Mouse (Mus musculus): Measurements from ENCODE around the gene Tmbim4.

The Tmbim4 gene

DNA sequence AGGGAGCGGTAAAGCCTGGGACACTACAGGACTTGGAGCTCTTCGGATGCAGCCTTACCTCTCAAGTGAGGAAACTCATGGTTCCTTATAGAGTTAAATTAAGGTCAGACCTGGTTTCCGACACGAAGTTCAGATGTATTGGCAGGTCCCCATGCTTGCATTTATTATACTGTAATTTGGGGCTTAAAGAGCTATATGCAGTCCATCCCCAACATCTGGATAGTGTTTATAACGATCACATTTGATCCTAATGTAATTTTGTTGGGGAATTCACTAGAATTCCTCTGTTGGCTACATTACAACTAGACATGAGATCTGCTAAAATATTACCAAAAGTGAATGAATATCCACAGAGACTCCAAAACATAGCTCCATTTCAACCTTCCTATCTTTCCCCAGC is 44.3 kb downstream of the Tmbim4 start:
- no peak for DNase-seq (ENCODE audit: low read depth, low spot score)

DNA sequence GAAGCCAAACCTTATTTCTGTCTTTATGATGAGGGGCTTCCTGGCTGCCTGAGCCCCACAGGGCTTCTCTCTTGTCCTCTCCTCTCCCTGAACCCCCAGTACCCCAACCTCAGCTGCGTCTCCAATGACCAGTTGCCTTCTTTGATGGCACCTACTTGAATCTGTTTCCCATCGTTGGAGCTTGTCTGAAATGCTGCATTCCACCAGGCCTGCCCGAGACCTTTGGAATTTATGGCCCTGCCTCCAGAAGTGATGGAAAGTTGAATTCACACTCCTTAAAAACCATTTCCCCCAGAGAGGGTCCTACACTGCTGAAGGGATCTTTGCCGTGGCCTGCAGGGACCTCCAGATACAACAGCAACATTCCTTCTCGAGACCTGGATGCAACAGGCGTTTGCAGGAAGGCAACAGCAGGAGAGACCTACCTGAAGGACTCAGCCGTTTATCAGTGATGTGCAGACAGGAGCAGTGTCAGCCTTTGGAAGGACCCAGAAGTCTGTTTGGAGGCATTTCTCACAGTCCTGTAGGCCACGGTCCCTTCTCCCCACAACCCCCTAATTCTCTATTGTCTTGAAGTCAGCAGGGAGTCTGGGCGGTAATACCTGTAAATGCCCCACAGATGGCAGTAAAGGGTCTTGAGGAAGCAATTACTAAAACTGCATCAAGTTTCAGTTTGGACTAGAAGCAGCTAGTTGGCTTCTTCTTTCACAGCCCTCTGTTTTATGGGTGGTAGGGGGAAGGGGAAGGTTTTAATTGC is 45.8 kb downstream of the Tmbim4 start:
- peak; percentile 88 for DNase-seq (ENCODE audit: low read depth, low spot score)

DNA sequence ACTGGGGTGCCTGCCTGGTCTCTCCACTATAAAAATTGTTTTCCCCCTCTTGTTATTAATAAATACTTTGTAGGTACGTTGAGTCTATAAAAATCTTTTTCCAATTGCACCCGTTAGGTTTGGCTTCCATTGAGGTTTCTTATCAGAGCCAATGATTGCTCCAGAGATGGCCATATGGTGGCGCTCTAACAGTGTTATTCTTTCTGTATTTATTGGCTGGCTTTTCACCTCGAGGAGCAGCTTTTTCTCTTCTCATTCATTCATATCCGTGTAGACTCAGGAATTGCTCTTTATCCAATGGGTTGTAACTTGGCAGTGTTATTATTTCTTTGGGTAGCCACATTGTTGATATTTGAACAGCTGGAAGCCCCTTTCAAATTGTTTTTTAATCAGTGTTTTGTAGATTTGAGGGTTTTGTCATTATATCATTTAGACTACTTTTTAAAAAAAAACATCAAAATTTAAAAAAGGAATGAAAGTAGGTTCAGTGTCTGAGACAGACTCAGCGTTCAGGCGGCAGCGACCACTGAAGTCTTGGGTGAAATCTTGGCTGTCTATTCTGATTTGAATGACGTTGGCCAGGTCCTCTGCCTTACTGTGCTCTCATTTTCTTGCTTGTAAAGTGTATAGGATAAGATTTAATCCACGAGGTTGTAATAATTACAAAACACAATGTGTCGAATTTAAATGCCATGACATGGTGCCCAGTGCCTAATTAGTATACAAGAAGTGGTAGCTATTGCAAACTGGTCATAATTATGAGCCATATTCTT is 49.7 kb downstream of the Tmbim4 start:
- no peak for DNase-seq (ENCODE audit: low read depth, low spot score)

DNA sequence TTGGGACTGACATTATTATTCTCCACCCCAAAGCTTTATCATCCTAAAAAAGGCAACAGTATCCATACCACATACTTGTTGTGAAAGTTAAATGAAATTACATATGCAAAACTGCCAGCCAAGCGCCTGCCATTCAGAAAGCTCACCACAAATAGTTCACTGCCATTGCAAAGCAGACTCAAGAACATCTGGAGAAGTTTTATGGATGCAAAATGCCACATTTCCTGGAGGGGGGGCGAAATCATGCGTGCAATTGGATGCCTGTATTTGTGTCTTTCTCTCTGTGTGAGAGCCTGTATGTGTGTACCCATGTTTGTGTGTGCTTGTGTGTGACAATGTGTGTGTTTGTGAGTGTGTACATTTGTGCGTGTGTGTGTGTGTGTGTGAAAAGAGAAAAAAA is 50.4 kb downstream of the Tmbim4 start:
- DNase-seq (ENCODE audit: low read depth, low spot score), result no peak

DNA sequence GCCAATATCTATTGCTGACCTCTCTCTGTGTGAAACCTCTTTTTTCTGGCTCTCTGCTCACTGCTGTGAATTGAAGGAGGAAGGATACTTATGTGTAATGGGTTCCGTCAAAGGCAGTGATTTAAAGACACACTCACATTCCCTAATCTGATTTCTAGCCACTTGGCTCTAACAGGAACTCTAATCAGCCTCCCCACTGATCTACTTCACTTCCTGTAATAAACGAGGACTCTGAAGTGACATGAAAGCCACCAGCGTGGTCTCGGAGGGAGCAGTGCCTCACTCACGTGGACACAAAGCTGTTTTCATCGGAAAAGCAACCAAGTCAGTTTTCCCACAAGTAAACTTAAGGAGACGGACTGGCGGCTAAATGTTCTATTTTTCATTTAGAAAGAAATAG is 51.4 kb downstream of the Tmbim4 start:
- no peak for DNase-seq (ENCODE audit: low read depth, low spot score)

DNA sequence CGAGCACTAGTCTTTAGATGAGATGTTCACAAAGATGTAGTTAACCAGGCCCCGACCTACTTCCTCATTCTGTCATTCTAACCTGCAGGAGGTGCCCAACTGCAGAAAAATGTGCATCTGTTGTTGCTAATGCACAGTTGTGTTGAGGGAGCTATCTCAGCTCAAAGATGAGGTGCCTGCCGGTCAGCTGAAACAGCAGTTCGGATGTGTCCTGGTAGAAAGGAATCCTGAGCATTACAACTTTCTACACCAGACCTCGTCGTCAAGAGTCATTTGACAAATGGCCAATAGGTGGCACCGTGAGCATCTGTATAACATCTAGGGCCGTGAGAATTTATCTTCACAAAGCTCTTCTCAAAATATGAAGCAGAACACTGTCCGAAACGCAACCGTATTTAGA is 55.8 kb downstream of the Tmbim4 start:
- peak; percentile 65 for DNase-seq (ENCODE audit: low read depth, low spot score)

DNA sequence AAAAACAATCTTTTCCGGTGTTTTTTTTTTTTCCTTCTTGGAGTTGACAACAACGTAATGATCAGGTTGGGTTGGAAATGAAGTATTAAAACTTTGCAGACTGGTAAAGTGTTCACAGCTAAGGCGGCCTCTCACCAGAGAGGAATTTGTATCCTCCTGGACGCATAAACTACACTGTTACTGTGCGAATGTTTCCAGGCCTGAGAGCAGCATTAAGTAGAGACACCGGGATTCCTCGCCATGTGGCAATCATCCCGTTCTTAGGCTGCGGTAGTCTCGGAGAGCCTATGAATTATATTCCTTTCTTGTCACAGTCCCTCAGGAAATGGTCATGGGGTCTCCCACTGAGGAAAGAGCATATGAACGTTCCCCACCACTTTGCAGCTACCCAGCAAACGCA is 66.4 kb downstream of the Tmbim4 start:
- DNase-seq (ENCODE audit: low read depth, low spot score), result no peak

DNA sequence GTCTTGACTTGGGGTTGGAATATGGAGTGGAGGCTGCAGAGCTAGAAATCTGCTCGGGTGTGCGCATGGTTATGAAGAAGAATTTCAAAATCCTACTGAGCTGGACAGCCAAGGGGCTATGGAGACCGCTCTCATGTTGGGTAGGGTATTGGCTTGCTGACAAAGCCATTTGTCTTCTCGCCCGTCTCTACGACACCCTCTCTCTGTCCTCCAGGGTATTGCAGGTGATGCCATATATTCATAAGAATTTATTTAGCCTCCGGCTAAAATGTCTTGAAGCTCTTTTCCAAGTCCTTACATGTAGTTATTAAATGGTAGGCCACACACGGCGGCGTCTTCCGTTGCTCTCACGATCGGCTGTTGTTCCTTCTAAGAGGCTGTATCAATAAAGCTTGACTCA is 68.6 kb downstream of the Tmbim4 start:
- peak; percentile 54 for DNase-seq (ENCODE audit: low read depth, low spot score)

DNA sequence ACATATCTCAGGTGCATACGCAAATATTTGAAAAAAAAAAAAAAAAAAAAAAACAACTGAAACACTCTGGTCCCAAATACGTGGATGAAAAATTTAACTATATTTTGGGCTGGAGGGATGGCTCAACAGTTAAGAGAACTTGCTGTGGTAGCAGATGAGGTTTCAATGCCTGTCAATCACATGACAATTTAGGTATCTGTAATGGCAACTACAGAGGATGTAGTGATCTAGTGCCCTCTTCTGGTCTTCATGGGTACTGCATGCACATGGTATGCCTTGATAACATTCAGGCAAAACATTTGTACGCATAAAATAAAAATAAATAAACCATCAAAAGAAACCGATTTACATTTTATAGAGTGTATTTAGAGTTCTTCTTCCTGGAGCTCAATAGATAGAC is 69.4 kb downstream of the Tmbim4 start:
- DNase-seq (ENCODE audit: low read depth, low spot score), result peak; percentile 75

DNA sequence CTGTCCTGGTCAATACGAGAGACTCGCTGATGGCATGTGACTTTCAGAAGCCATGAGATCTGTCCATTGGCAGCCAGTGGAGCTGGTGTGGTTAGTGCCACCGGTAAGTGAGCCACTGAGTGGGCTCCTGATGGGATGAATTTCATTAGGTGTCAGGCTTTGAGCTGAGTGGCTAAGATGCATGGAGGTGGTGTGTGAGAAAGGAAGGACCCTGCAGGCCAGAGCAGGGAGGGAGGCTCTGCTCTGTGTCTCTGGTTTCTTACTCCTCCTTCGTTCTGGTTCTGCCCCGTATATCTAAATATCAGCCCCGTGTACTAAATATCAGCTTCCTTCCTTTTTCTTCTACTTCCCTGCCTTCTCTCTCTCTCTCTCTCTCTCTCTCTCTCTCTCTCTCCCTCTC is 69.9 kb downstream of the Tmbim4 start:
- no peak for DNase-seq (ENCODE audit: low read depth, low spot score)

DNA sequence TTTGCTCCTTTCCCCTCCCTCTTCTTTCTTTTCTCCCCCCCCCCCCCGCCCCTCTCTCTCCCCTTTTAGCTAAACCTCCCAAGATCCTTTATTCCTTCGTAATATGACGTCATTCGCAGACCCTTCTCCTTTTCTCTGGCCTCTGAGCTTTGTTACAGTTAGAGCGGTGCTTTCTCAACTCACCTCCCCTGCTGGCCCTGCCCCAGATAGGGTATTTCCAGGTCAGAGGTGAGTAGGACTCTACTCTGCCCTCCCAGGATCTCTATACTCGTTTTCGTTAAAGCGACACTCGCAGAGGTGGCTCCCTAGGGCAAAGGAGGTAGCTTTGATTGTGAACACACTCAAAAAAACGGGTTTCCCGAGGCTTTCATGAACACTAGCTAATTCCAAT is 70.5 kb downstream of the Tmbim4 start:
- no peak for DNase-seq (ENCODE audit: low read depth, low spot score)

DNA sequence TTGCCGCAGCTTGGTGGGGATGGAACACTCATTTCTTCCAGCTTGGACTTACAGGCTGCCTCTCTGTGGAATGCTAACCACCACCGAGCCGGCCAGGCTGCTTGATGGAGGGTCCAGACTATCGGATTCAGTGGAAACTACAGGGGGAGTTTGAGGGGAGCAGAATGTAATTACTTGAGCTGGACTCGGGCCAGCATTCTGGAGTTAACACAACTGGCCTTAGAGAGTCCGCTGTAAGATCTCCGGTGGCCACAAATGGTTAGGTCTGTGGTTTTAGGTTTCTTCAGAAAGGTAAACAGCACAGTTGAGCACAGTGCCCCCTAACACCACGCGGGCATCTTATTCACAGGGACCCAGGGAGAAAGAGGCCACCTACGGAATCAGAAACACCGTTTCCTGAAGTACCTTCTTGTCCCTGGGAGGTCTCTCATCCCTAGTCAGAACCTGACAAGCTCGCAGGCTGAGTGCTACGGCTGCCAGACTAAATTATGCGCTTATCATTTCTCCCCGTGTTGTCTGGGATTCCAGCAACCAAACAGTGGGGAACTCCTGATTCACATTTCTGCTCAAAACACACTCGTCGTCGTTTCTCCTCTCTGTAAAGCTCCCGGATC is 71.0 kb downstream of the Tmbim4 start:
- no peak for DNase-seq (ENCODE audit: low read depth, low spot score)

DNA sequence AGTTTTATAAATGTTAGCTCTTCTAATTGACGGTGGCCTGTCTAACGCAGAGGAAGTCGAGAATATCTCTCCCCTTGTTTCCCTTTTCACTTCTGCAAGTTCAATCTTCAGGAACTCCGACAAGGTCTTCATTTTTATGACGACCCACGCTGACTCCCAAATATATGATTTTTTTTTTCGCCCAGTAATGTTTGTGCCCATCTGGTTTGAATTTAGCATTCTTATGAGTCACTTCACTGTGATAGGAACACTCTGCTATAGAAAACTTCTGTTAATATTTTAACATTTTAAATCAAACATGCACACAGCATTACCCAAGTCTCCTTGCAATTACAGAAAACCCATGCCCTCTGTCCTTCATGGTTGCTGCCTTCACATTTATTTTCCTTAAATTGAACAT is 71.9 kb downstream of the Tmbim4 start:
- DNase-seq (ENCODE audit: low read depth, low spot score), result no peak
